Mouse (Mus musculus) C2C12 (cell line): Measurements from ENCODE around the gene Sdccag8.

ENCODE experiments used
- CTCF ChIP-seq: IDR thresholded peaks from one replicate; pipeline ENCODE4 v1.5.1; 2011; ENCODE audit not compliant: control insufficient read depth, insufficient read depth, insufficient read length
- FOSL1 ChIP-seq: IDR thresholded peaks from one replicate; pipeline ENCODE4 v1.8.0; 2011; ENCODE audit warnings: mild to moderate bottlenecking, low read length; ENCODE audit not compliant: poor library complexity, insufficient read depth, severe bottlenecking

GRCm38 (mm10) chr1:176834880-176835279 lies 20.4 kb downstream of the Sdccag8 start:
- TF ChIP-seq FOSL1: no peak
- no peak for TF ChIP-seq CTCF
